Mouse (Mus musculus): Measurements from ENCODE around the gene Swap70. TPM values are rescaled to one million over a fixed set of nuclear protein-coding genes. Genes with fewer than 3 reads are reported as not detected.

The Swap70 gene
- polyA plus RNA-seq (2015; fragmentation: Nextera tagmentation; extraction: Ambion mirVana), result 11.7 and 13.2 TPM in 2 replicates

DNA sequence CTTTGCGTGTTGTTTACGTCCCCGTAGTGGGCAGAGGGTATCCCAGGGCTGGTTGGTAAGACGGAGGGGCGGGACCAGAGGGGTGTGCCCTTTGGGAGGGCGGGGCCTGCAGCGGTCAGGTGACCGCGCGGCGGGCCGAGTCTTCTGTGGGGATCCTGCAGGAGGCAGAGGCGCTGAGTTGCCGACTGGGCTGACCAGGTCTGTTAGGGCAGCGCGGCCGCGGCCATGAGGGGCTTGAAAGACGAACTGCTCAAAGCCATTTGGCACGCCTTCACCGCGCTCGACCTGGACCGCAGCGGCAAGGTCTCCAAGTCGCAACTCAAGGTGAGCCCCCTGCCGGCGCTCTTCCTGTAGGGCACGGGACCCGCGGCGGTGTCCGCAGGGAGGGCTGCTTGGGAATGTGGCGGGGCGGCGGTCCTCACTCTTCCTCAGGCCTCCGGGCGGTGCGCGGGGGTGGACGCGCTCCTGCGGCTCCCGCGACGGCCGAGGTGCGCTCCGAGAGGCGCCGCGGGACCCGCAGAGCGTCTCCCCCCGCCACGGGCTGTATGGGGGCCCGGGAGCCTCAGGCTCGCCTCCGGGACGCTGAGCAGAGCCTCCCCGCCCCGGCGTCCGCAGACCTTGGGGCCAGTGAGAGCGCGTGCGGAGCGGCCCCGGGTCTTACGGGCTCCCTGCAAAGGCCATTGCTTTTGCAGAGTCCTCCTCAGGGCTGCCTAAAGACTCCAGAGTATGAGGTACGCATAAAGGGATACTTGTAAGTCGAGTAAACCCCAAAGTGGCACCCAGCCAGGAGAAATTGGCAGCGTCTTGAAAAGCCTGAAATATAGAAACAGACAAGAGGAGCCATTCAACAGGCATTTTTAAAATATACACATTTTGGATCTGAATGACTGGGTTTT is at the start of gene Swap70:
Gene Swap70, plus strand, starts transcription at position 126 of the 896 bp plus-strand sequence.
- peaks cover 9% of the 10 kb centered on the region; the same call in 1 of the 2 replicates for H3K4me1 ChIP-seq (replicated peaks; ENCODE audit: control insufficient read depth, insufficient read depth, low read length)
- peak within 1 kb of the TSS; percentile 82 for H3K4me3 ChIP-seq (replicated peaks; ENCODE audit: low read length)
- peak; percentile 98 for ATAC-seq
- under 1% methylated on average over 65 of the region's 73 CpGs for WGBS
- H3K9me3 ChIP-seq (ENCODE audit: control insufficient read depth, low read length), result no peaks in the 10 kb centered on the region
- no peaks in the 10 kb centered on the region for H3K36me3 ChIP-seq (ENCODE audit: control insufficient read depth, insufficient read depth)
- peak within 1 kb of the TSS; percentile 45 for H3K27ac ChIP-seq (ENCODE audit: low read length)
- no peaks in the 10 kb centered on the region for H3K27me3 ChIP-seq (replicated peaks; ENCODE audit: control insufficient read depth, insufficient read depth, low read length)
- peak within 1 kb of the TSS; percentile 75 for H3K9ac ChIP-seq (replicated peaks; ENCODE audit: low read depth, low read length)
- H3K4me2 ChIP-seq (ENCODE audit: low read length), result peak within 1 kb of the TSS; percentile 95

- ATAC-seq, result no peak
- whole genome bisulfite sequencing, result 92% methylated on average over 7 of the region's 7 CpGs
- H3K4me2 ChIP-seq (ENCODE audit: low read length), result no peak overlapping the region
These were observed 42.3 kb upstream of the Swap70 start for GRCm38 (mm10) chr7:110179208-110179607.

GRCm38 (mm10) chr7:110180613-110181012 is 40.9 kb upstream of the Swap70 start:
- Histone ChIP-seq H3K9me3 (ENCODE audit: control insufficient read depth, low read length) (no peaks in the 10 kb centered on the region), H3K4me3 (replicated peaks; ENCODE audit: low read length) (no peak overlapping the region), H3K27ac (ENCODE audit: low read length) (no peak overlapping the region), H3K27me3 (replicated peaks; ENCODE audit: control insufficient read depth, insufficient read depth, low read length) (no peaks in the 10 kb centered on the region), H3K36me3 (ENCODE audit: control insufficient read depth, insufficient read depth) (no peaks in the 10 kb centered on the region), H3K4me1 (replicated peaks; ENCODE audit: control insufficient read depth, insufficient read depth, low read length) (no peaks in the 10 kb centered on the region), H3K9ac (replicated peaks; ENCODE audit: low read depth, low read length) (no peak overlapping the region), H3K4me2 (ENCODE audit: low read length) (no peak overlapping the region)
- no peak for ATAC-seq

More at GRCm38 (mm10) chr7:110179208-110179607, 42.3 kb upstream of the Swap70 start:
- Histone ChIP-seq H3K27me3 (replicated peaks; ENCODE audit: control insufficient read depth, insufficient read depth, low read length) (no peaks in the 10 kb centered on the region), H3K36me3 (ENCODE audit: control insufficient read depth, insufficient read depth) (no peaks in the 10 kb centered on the region), H3K27ac (ENCODE audit: low read length) (no peak overlapping the region), H3K9ac (replicated peaks; ENCODE audit: low read depth, low read length) (no peak overlapping the region), H3K4me3 (replicated peaks; ENCODE audit: low read length) (no peak overlapping the region), H3K9me3 (ENCODE audit: control insufficient read depth, low read length) (no peaks in the 10 kb centered on the region), H3K4me1 (replicated peaks; ENCODE audit: control insufficient read depth, insufficient read depth, low read length) (no peaks in the 10 kb centered on the region)

DNA sequence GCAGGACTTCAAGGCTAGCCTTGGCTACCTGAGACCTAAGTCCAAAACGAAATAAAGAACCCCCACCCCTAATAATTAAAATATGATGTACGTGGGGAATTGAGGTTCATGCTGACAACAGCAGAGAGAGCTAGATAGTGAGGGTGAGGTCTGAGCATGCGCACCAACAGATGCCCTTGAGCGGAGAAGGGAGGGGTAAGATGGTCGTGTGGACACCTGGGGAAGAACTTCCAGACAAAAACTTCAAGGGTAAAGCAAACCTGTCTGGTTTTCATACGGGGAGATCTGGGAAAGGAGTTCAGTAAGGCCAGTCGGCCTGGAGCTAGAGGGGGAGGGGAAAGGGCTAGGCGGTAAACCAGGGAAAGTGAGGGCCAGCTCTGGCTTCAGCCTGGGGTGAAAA is 40.1 kb upstream of the Swap70 start:
- no peak overlapping the region for H3K9ac ChIP-seq (replicated peaks; ENCODE audit: low read depth, low read length)
- H3K36me3 ChIP-seq (ENCODE audit: control insufficient read depth, insufficient read depth), result no peaks in the 10 kb centered on the region
- H3K4me2 ChIP-seq (ENCODE audit: low read length), result no peak overlapping the region
- ATAC-seq, result no peak
- H3K27ac ChIP-seq (ENCODE audit: low read length), result no peak overlapping the region
- WGBS, result 68% methylated on average over 8 of the region's 8 CpGs
- H3K4me1 ChIP-seq (replicated peaks; ENCODE audit: control insufficient read depth, insufficient read depth, low read length), result no peaks in the 10 kb centered on the region
- no peak overlapping the region for H3K4me3 ChIP-seq (replicated peaks; ENCODE audit: low read length)
- no peaks in the 10 kb centered on the region for H3K27me3 ChIP-seq (replicated peaks; ENCODE audit: control insufficient read depth, insufficient read depth, low read length)
- H3K9me3 ChIP-seq (ENCODE audit: control insufficient read depth, low read length), result no peaks in the 10 kb centered on the region

DNA sequence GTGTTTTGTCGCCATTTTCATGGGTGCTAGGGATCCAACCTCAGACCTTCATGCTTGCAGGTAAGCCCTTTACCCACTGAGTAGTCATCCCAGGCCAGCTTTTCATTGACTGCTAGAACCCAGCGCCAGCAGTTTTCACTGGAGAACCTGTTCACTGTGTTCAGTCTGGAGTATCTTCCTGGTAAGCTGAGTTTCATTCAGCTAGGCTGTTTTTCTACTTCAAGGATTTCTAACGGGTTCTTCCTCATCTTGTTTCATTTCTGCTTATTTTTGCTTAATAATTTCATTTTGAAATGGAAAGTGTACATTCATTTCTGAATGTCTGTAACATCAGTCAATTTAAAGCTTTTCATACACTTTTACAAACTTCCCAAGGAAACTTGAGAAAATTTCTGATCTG is 36.9 kb upstream of the Swap70 start:
- Histone ChIP-seq H3K4me3 (replicated peaks; ENCODE audit: low read length) (no peak overlapping the region), H3K4me2 (ENCODE audit: low read length) (no peak overlapping the region), H3K9ac (replicated peaks; ENCODE audit: low read depth, low read length) (no peak overlapping the region), H3K4me1 (replicated peaks; ENCODE audit: control insufficient read depth, insufficient read depth, low read length) (no peaks in the 10 kb centered on the region), H3K27ac (ENCODE audit: low read length) (no peak overlapping the region), H3K27me3 (replicated peaks; ENCODE audit: control insufficient read depth, insufficient read depth, low read length) (no peaks in the 10 kb centered on the region), H3K36me3 (ENCODE audit: control insufficient read depth, insufficient read depth) (no peaks in the 10 kb centered on the region), H3K9me3 (ENCODE audit: control insufficient read depth, low read length) (no peaks in the 10 kb centered on the region)
- whole genome bisulfite sequencing, result 92% methylated on average over 3 of the region's 3 CpGs
- ATAC-seq, result no peak

DNA sequence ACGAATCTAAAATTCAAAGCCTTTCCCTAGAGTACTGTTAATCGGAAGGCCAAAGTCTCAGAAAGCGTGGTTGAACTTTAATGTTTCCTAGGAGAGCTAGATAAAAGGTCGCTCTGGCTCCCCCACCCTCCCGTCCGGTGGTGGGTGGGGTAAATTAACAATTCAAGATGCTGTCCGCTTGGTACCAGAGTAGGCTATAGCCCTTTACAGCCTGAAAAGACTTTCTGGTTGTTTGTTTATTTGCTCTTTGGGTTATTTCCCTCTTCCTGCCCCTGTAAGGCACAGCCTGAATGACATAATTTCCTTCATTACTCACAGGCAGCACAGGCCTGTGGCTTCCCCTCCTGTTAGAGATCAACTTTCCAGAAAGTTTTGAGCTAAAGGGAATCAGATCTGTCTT is 31.6 kb upstream of the Swap70 start:
- WGBS, result 73% methylated on average over 7 of the region's 7 CpGs
- H3K9me3 ChIP-seq (ENCODE audit: control insufficient read depth, low read length), result no peaks in the 10 kb centered on the region
- H3K4me3 ChIP-seq (replicated peaks; ENCODE audit: low read length), result no peak overlapping the region
- no peaks in the 10 kb centered on the region for H3K36me3 ChIP-seq (ENCODE audit: control insufficient read depth, insufficient read depth)
- H3K27ac ChIP-seq (ENCODE audit: low read length), result no peak overlapping the region
- no peaks in the 10 kb centered on the region for H3K4me1 ChIP-seq (replicated peaks; ENCODE audit: control insufficient read depth, insufficient read depth, low read length)
- no peaks in the 10 kb centered on the region for H3K27me3 ChIP-seq (replicated peaks; ENCODE audit: control insufficient read depth, insufficient read depth, low read length)
- ATAC-seq, result no peak
- H3K9ac ChIP-seq (replicated peaks; ENCODE audit: low read depth, low read length), result no peak overlapping the region
- H3K4me2 ChIP-seq (ENCODE audit: low read length), result no peak overlapping the region

DNA sequence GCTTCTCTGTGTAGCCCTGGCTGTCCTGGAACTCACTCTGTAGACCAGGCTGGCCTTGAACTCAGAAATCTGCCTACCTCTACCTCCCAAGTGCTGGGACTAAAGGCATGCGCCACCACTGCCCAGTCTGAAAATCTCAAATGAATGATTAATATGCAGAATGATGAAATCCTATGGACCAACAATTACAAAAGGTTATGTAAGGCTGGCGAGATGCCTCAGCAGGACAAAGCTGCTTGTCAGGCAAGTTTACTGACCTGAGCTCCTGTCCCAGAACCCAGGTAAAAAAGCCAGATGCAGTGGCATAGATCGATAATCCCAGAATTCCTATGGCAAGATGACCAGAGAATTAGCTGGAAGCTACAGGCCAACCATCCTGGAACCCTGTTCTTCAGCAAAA is 28.3 kb upstream of the Swap70 start:
- H3K9ac ChIP-seq (replicated peaks; ENCODE audit: low read depth, low read length), result no peak overlapping the region
- no peaks in the 10 kb centered on the region for H3K36me3 ChIP-seq (ENCODE audit: control insufficient read depth, insufficient read depth)
- H3K27me3 ChIP-seq (replicated peaks; ENCODE audit: control insufficient read depth, insufficient read depth, low read length), result no peaks in the 10 kb centered on the region
- no peaks in the 10 kb centered on the region for H3K9me3 ChIP-seq (ENCODE audit: control insufficient read depth, low read length)
- ATAC-seq, result no peak
- H3K4me2 ChIP-seq (ENCODE audit: low read length), result no peak overlapping the region
- H3K27ac ChIP-seq (ENCODE audit: low read length), result no peak overlapping the region
- 91% methylated on average over 3 of the region's 3 CpGs for WGBS
- H3K4me3 ChIP-seq (replicated peaks; ENCODE audit: low read length), result no peak overlapping the region
- no peaks in the 10 kb centered on the region for H3K4me1 ChIP-seq (replicated peaks; ENCODE audit: control insufficient read depth, insufficient read depth, low read length)

DNA sequence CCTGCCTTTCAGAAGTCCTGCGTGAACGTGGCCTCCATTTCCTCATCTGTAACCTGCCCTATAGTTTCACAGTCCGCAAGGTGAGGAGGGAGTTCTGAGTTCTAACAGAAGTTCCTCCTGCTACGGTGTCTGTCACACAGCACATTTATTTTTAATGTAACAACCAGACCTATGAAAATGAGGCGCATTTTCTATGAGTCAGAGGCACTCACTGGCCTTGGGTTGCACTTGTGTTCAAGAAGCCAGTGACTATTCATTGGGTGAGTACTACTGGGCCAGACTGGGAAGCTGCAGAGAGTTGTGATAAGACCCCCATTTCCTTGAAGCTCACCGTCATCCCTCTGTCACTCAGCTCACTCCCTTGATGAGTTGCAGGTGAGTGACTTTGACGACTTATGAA is 24.3 kb upstream of the Swap70 start:
- no peaks in the 10 kb centered on the region for H3K36me3 ChIP-seq (ENCODE audit: control insufficient read depth, insufficient read depth)
- H3K4me3 ChIP-seq (replicated peaks; ENCODE audit: low read length), result no peak overlapping the region
- no peaks in the 10 kb centered on the region for H3K4me1 ChIP-seq (replicated peaks; ENCODE audit: control insufficient read depth, insufficient read depth, low read length)
- no peaks in the 10 kb centered on the region for H3K9me3 ChIP-seq (ENCODE audit: control insufficient read depth, low read length)
- H3K27me3 ChIP-seq (replicated peaks; ENCODE audit: control insufficient read depth, insufficient read depth, low read length), result no peaks in the 10 kb centered on the region
- 86% methylated on average over 7 of the region's 7 CpGs for WGBS
- no peak overlapping the region for H3K27ac ChIP-seq (ENCODE audit: low read length)
- H3K4me2 ChIP-seq (ENCODE audit: low read length), result no peak overlapping the region
- no peak overlapping the region for H3K9ac ChIP-seq (replicated peaks; ENCODE audit: low read depth, low read length)
- no peak for ATAC-seq

- Histone ChIP-seq H3K27ac (ENCODE audit: low read length) (no peak overlapping the region), H3K36me3 (ENCODE audit: control insufficient read depth, insufficient read depth) (no peaks in the 10 kb centered on the region), H3K27me3 (replicated peaks; ENCODE audit: control insufficient read depth, insufficient read depth, low read length) (no peaks in the 10 kb centered on the region), H3K9ac (replicated peaks; ENCODE audit: low read depth, low read length) (no peak overlapping the region), H3K4me2 (ENCODE audit: low read length) (no peak overlapping the region), H3K4me1 (replicated peaks; ENCODE audit: control insufficient read depth, insufficient read depth, low read length) (no peaks in the 10 kb centered on the region), H3K4me3 (replicated peaks; ENCODE audit: low read length) (no peak overlapping the region), H3K9me3 (ENCODE audit: control insufficient read depth, low read length) (peaks cover 5% of the 10 kb centered on the region)
- WGBS, result 94% methylated on average over 6 of the region's 6 CpGs
- no peak for ATAC-seq
These were observed 19.6 kb upstream of the Swap70 start for GRCm38 (mm10) chr7:110201933-110202332.

Measured in forebrain, embryonic 16.5 days (tissue).